Mouse (Mus musculus): Measurements from ENCODE around the gene Atoh7. TPM values are rescaled to one million over a fixed set of nuclear protein-coding genes. Genes with fewer than 3 reads are reported as not detected.

Gene Atoh7
- polyA plus RNA-seq, 1 experiment from 2014 or later = 2.1 TPM

DNA sequence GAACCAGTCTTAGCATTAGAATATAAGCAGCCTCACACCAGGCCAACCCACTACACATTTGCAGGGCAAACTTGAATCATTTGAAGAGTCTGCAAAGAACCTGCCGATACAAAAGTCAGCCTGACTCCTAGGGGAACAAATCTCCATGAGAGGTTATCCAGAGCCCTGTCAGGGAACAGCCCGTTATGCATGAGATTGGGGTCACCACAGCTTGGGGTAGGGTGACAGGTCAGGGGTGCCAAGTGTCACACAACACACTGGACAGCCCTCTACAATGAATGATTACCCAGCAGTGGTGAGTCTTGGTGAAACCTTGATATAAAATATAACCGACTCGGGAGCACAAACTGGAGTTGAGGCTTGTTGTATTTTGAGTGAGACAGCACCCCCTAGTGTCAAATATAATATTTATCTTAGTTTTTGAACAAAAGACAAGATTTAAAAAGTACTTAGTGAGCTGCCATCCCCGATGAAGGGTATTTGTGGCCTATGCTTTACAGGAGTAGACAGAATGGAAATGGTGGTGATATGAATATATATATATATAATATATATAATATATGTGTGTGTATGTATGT is 13.7 kb downstream of the Atoh7 start:
- H3K27ac ChIP-seq = no peak overlapping the region
- no peak overlapping the region for H3K4me2 ChIP-seq
- H3K9me3 ChIP-seq = no peaks in the 10 kb centered on the region
- peak; percentile 28; the same call in 1 of the 2 replicates for ATAC-seq (ENCODE audit: low FRiP score)
- no peak overlapping the region for H3K4me3 ChIP-seq
- H3K27me3 ChIP-seq = no peaks in the 10 kb centered on the region
- no peaks in the 10 kb centered on the region for H3K4me1 ChIP-seq (replicated peaks)
- WGBS = 51% methylated on average over 5 of the region's 5 CpGs
- H3K9ac ChIP-seq = no peak overlapping the region
- H3K36me3 ChIP-seq = no peaks in the 10 kb centered on the region; the same call in 1 of the 2 replicates

DNA sequence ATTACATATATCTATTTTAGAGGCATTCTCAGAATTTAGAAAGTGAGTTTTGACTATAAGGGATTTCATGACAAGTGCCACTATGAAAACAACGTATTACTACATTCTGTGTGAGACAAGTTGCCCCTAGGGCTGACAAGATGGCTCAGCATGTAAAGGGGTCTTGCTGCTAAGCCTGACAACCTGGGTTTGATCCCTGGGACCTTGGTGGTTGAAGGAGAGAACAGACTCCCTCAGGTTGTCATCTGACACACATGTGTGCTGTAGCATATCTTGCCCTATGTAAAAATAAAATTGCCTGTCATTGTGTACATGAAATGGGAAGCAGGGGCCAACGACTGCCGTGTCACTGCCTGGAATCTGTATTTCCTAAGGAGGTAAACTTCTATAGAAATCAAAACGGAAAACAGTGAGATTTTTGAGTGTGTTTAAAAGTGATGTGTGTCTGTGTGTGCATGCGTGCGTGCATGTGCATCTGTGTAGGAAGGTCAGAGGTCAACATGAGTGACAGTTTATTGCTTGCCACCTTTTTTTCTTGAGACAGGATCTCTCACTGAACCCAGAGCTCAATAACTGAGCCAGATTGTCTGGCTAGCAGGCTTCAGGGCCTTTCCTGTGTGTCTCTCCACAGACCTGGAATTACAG is 14.4 kb downstream of the Atoh7 start:
- no peak for ATAC-seq (ENCODE audit: low FRiP score)
- Histone ChIP-seq H3K27ac (no peak overlapping the region), H3K36me3 (no peaks in the 10 kb centered on the region; the same call in 1 of the 2 replicates), H3K9me3 (no peaks in the 10 kb centered on the region), H3K4me1 (replicated peaks) (no peaks in the 10 kb centered on the region), H3K9ac (no peak overlapping the region), H3K4me2 (no peak overlapping the region), H3K27me3 (no peaks in the 10 kb centered on the region), H3K4me3 (no peak overlapping the region)
- 89% methylated on average over 6 of the region's 6 CpGs for WGBS

- 87% methylated on average over 15 of the region's 15 CpGs for WGBS
- ATAC-seq (ENCODE audit: low FRiP score) = no peak
Measured at GRCm38 (mm10) chr10:63115881-63116280, 16.4 kb downstream of the Atoh7 start.

DNA sequence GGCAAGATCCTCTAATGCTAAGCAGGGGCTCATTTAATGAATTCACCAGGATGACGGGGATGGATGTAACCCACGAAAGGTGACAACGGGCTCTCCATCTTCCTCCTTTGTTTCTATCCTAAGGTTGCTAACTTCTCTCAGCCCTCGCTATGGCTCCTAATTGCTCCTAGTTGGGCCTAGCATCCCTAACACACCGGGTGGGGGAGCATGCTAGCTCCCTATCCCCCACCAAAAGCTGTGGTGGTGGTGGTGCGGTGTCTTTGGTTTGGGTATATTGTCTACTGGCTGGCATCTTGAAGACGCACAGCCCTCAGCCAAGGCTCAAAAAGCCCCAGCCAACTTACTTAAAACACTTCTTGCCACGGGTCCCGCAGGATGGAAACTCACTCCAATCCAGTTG is 16.9 kb downstream of the Atoh7 start:
- no peaks in the 10 kb centered on the region for H3K27me3 ChIP-seq
- 94% methylated on average over 9 of the region's 9 CpGs for WGBS
- no peak overlapping the region for H3K9ac ChIP-seq
- no peaks in the 10 kb centered on the region; the same call in 1 of the 2 replicates for H3K36me3 ChIP-seq
- no peaks in the 10 kb centered on the region for H3K4me1 ChIP-seq (replicated peaks)
- no peak for ATAC-seq (ENCODE audit: low FRiP score)
- no peak overlapping the region for H3K4me3 ChIP-seq
- H3K4me2 ChIP-seq = no peak overlapping the region
- no peak overlapping the region for H3K27ac ChIP-seq
- H3K9me3 ChIP-seq = no peaks in the 10 kb centered on the region

More at GRCm38 (mm10) chr10:63115881-63116280, 16.4 kb downstream of the Atoh7 start:
- no peaks in the 10 kb centered on the region for H3K27me3 ChIP-seq
- no peak overlapping the region for H3K4me3 ChIP-seq
- H3K4me1 ChIP-seq (replicated peaks) = no peaks in the 10 kb centered on the region
- no peaks in the 10 kb centered on the region; the same call in 1 of the 2 replicates for H3K36me3 ChIP-seq
- no peak overlapping the region for H3K4me2 ChIP-seq
- no peak overlapping the region for H3K27ac ChIP-seq
- H3K9ac ChIP-seq = no peak overlapping the region
- no peaks in the 10 kb centered on the region for H3K9me3 ChIP-seq

- H3K36me3 ChIP-seq = no peaks in the 10 kb centered on the region; the same call in 1 of the 2 replicates
- H3K27ac ChIP-seq = no peak overlapping the region
- 91% methylated on average over 8 of the region's 8 CpGs for WGBS
- no peak for ATAC-seq (ENCODE audit: low FRiP score)
- no peaks in the 10 kb centered on the region for H3K4me1 ChIP-seq (replicated peaks)
- H3K9ac ChIP-seq = no peak overlapping the region
- H3K9me3 ChIP-seq = no peaks in the 10 kb centered on the region
- H3K27me3 ChIP-seq = no peaks in the 10 kb centered on the region
- no peak overlapping the region for H3K4me2 ChIP-seq
- H3K4me3 ChIP-seq = no peak overlapping the region
Measured at GRCm38 (mm10) chr10:63117583-63117982, 18.1 kb downstream of the Atoh7 start.

- Histone ChIP-seq H3K27me3 (no peaks in the 10 kb centered on the region), H3K36me3 (no peaks in the 10 kb centered on the region; the same call in 1 of the 2 replicates), H3K9me3 (no peaks in the 10 kb centered on the region), H3K9ac (no peak overlapping the region), H3K27ac (no peak overlapping the region), H3K4me2 (no peak overlapping the region), H3K4me1 (replicated peaks) (no peaks in the 10 kb centered on the region), H3K4me3 (no peak overlapping the region)
- ATAC-seq (ENCODE audit: low FRiP score) = no peak
- 84% methylated on average over 14 of the region's 14 CpGs for WGBS
Measured at GRCm38 (mm10) chr10:63119916-63120315, 20.5 kb downstream of the Atoh7 start.

DNA sequence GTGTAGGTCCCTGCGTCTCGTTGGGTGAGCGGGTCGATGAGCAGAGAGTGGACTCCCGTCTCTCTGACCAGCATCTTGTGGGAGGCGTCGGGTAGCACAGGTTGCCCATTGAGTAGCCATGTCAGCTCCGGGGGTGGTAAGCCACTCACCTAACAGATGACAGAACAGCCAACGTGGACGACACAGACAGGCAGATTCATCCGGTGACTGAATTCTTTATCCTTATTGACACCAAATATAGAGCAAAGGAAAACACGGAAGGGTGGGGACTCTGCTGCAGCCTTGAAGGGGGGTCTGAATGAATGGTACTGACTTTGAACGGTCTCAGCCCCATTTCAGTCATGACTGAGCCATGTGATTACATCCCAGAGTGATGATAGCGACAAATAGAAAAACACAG is 22.5 kb downstream of the Atoh7 start:
- Histone ChIP-seq H3K4me2 (no peak overlapping the region), H3K9me3 (no peaks in the 10 kb centered on the region), H3K36me3 (no peaks in the 10 kb centered on the region), H3K27me3 (no peaks in the 10 kb centered on the region), H3K4me1 (replicated peaks) (no peaks in the 10 kb centered on the region), H3K4me3 (no peak overlapping the region), H3K27ac (no peak overlapping the region), H3K9ac (no peak overlapping the region)
- 87% methylated on average over 14 of the region's 14 CpGs for WGBS
- no peak for ATAC-seq (ENCODE audit: low FRiP score)

DNA sequence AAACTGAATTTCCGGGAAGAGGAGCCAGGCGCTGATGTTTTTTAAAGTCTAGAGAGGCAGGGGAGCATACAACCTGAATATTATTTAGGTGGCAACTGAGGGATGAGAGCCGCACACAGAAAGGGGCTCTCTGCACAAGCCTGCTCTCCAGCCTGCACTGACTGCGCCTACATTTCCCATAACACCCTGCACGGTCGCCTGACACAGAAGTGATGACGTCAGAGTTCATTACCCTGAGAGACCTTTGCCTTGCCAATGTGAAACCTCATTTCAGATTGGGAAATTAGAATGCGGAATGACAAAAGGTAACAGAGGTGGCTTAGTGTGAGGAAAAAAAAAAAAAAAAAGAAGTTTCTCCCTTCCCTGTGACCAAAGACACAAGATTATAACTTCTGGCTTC is 23.1 kb downstream of the Atoh7 start:
- ATAC-seq (ENCODE audit: low FRiP score) = 0 out of 2 replicates have a peak, but pooled peaks have one; percentile 66
- Histone ChIP-seq H3K4me2 (no peak overlapping the region), H3K4me3 (no peak overlapping the region), H3K27me3 (no peaks in the 10 kb centered on the region), H3K27ac (no peak overlapping the region), H3K36me3 (no peaks in the 10 kb centered on the region), H3K9ac (no peak overlapping the region), H3K4me1 (replicated peaks) (no peaks in the 10 kb centered on the region), H3K9me3 (no peaks in the 10 kb centered on the region)
- 34% methylated on average over 8 of the region's 8 CpGs for WGBS

DNA sequence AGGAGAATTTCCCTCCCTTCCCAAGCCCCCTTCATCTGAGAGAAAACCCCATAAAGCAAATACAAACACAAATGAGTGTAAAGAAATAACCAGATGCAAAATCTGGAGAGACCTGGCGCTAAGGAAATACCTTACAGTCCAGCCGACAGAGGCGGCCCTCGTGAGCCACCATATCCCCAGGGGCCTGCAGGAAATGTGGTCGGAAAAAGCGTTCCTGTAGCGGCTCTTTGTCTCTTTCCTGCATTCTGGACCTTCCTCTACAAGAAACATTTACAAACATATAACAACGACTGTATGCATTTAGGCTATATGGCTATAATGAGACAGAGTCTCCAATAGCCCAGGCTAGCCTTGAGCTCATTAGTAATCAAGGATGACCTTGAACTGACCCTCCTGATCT is 23.7 kb downstream of the Atoh7 start:
- WGBS = 86% methylated on average over 8 of the region's 8 CpGs
- H3K4me3 ChIP-seq = no peak overlapping the region
- H3K9me3 ChIP-seq = no peaks in the 10 kb centered on the region
- ATAC-seq (ENCODE audit: low FRiP score) = no peak
- H3K4me1 ChIP-seq (replicated peaks) = no peaks in the 10 kb centered on the region
- no peaks in the 10 kb centered on the region for H3K36me3 ChIP-seq
- H3K27me3 ChIP-seq = no peaks in the 10 kb centered on the region
- H3K9ac ChIP-seq = no peak overlapping the region
- H3K27ac ChIP-seq = no peak overlapping the region
- no peak overlapping the region for H3K4me2 ChIP-seq

DNA sequence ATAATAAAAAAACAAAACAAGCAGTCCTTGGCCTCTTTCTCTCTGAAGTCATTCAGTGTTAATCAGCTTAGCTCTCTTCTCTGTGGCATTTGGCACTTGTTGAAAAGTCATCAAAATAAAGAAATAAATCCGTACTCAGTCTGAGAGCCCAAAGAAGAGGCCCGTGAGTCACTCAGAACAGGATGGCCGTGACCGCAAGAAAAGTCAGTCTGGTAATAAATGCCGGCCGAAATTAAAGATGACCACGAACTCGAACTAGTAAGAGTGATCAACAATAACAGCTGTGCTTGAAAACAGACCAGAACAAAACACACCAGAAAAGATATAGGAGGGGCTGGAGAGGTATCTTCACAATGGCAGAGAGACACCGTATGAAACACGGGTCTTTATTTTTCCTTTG is 24.6 kb downstream of the Atoh7 start:
- Histone ChIP-seq H3K4me3 (no peak overlapping the region), H3K27me3 (no peaks in the 10 kb centered on the region), H3K4me1 (replicated peaks) (no peaks in the 10 kb centered on the region), H3K9ac (no peak overlapping the region), H3K9me3 (no peaks in the 10 kb centered on the region), H3K4me2 (no peak overlapping the region), H3K36me3 (no peaks in the 10 kb centered on the region), H3K27ac (no peak overlapping the region)
- 90% methylated on average over 10 of the region's 10 CpGs for WGBS
- ATAC-seq (ENCODE audit: low FRiP score) = no peak

GRCm38 (mm10) chr10:63125343-63125742 is 25.9 kb downstream of the Atoh7 start:
- WGBS = 35% methylated on average over 11 of the region's 11 CpGs
- H3K9me3 ChIP-seq = no peaks in the 10 kb centered on the region
- H3K9ac ChIP-seq = no peak overlapping the region
- H3K27ac ChIP-seq = no peak overlapping the region
- H3K27me3 ChIP-seq = no peaks in the 10 kb centered on the region
- H3K4me1 ChIP-seq (replicated peaks) = no peaks in the 10 kb centered on the region
- H3K4me3 ChIP-seq = no peak overlapping the region
- H3K36me3 ChIP-seq = no peaks in the 10 kb centered on the region
- no peak for ATAC-seq (ENCODE audit: low FRiP score)
- H3K4me2 ChIP-seq = no peak overlapping the region

GRCm38 (mm10) chr10:63126116-63126515 is 26.7 kb downstream of the Atoh7 start:
- WGBS = 85% methylated on average over 4 of the region's 4 CpGs
- no peaks in the 10 kb centered on the region for H3K27me3 ChIP-seq
- no peaks in the 10 kb centered on the region for H3K4me1 ChIP-seq (replicated peaks)
- H3K4me3 ChIP-seq = no peak overlapping the region
- no peak overlapping the region for H3K4me2 ChIP-seq
- H3K27ac ChIP-seq = no peak overlapping the region
- H3K9ac ChIP-seq = no peak overlapping the region
- H3K36me3 ChIP-seq = no peaks in the 10 kb centered on the region
- no peak for ATAC-seq (ENCODE audit: low FRiP score)
- no peaks in the 10 kb centered on the region for H3K9me3 ChIP-seq

DNA sequence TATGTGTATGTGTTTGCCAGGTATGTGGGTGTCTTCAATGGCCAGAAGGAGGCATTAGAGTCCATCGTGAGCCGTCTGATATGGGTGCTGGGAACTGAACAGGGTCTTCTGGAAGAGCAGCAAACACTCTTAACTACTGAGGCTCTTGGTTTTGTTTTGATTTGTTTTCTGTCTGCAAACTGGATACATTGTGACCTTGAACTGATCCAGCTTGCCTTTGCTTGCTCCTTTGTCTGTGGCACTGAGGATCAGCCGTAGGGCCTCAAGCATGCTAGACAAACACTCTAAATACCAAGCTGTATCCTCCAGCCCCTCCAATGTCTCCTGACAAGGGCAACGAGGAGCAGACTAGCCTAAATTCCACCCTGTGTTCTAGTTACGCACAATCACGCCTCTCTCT is 27.7 kb downstream of the Atoh7 start:
- no peak for ATAC-seq (ENCODE audit: low FRiP score)
- Histone ChIP-seq H3K27ac (no peak overlapping the region), H3K36me3 (no peaks in the 10 kb centered on the region), H3K9ac (no peak overlapping the region), H3K4me2 (no peak overlapping the region), H3K4me1 (replicated peaks) (no peaks in the 10 kb centered on the region), H3K4me3 (no peak overlapping the region), H3K9me3 (no peaks in the 10 kb centered on the region), H3K27me3 (no peaks in the 10 kb centered on the region)
- WGBS = 95% methylated on average over 6 of the region's 6 CpGs

Measured in hindbrain, embryonic 13.5 days (tissue).